Mouse (Mus musculus): Measurements from ENCODE around the gene Rex1bd. TPM values are rescaled to one million over a fixed set of nuclear protein-coding genes. Genes with fewer than 3 reads are reported as not detected.

The Rex1bd gene
- total RNA-seq, 2 experiments from 2014 or later: 102 TPM

- no peak for DNase-seq (ENCODE audit: low spot score)
Measured at GRCm38 (mm10) chr8:70462516-70462813, 44.1 kb downstream of the Rex1bd start.

GRCm38 (mm10) chr8:70461765-70462515 lies 44.6 kb downstream of the Rex1bd start:
- peak; percentile 41 for DNase-seq (ENCODE audit: low spot score)
- intact Hi-C loops (cut with DNase I): no loop called here

More at GRCm38 (mm10) chr8:70462516-70462813, 44.1 kb downstream of the Rex1bd start:
- intact Hi-C loops (cut with DNase I): no loop called here

GRCm38 (mm10) chr8:70460606-70461005 lies 45.9 kb downstream of the Rex1bd start:
- intact Hi-C loops (cut with DNase I): no loop called here
- no peak for DNase-seq (ENCODE audit: low spot score)

GRCm38 (mm10) chr8:70460199-70460598 lies 46.4 kb downstream of the Rex1bd start:
- intact Hi-C loops (cut with DNase I): no loop called here

GRCm38 (mm10) chr8:70459636-70460035 lies 46.9 kb downstream of the Rex1bd start:
- no peak for DNase-seq (ENCODE audit: low spot score)
- intact Hi-C loops (cut with DNase I): no loop called here

More at GRCm38 (mm10) chr8:70460199-70460598, 46.4 kb downstream of the Rex1bd start:
- DNase-seq (ENCODE audit: low spot score): no peak

- intact Hi-C loops (cut with DNase I): no loop called here
Measured at GRCm38 (mm10) chr8:70458462-70458861, 48.1 kb downstream of the Rex1bd start.

GRCm38 (mm10) chr8:70457882-70458281 lies 48.7 kb downstream of the Rex1bd start:
- DNase-seq (ENCODE audit: low spot score): no peak
- intact Hi-C loops (cut with DNase I): no loop called here

More at GRCm38 (mm10) chr8:70458462-70458861, 48.1 kb downstream of the Rex1bd start:
- DNase-seq (ENCODE audit: low spot score): no peak

- DNase-seq (ENCODE audit: low spot score): no peak
- intact Hi-C loops (cut with DNase I): no loop called here
Measured at GRCm38 (mm10) chr8:70456996-70457395, 49.6 kb downstream of the Rex1bd start.

Other genes starting within 250 kb of the Rex1bd start
- gene Homer3, start 223.9 kb downstream of the Rex1bd start, total RNA-seq (2021): 10 to 100 TPM; 12.0 to 12.3 TPM
- 10 to 100 TPM; 24.7 to 33.8 TPM for gene Ddx49, start 204.3 kb downstream of the Rex1bd start, total RNA-seq (2021)
- gene Cope, start 204.2 kb downstream of the Rex1bd start, total RNA-seq (2021): 100 to 1,000 TPM; 145 to 159 TPM
- gene Cers1, start 191.0 kb downstream of the Rex1bd start, total RNA-seq (2021): under 1 TPM; 0.31 to 0.39 TPM
- under 1 TPM in 1 of 2 experiments, not detected in 1; 0.21 TPM for gene Gdf1, start 176.9 kb downstream of the Rex1bd start, total RNA-seq (2021)
- 10 to 100 TPM; 43.2 to 46.3 TPM for gene Upf1, start 153.5 kb downstream of the Rex1bd start, total RNA-seq (2021)
- 1 to 10 TPM; 6.1 to 7.0 TPM for gene Comp, start 133.2 kb downstream of the Rex1bd start, total RNA-seq (2021)
- 10 to 100 TPM; 10.3 to 10.6 TPM for gene Crtc1, start 67.2 kb downstream of the Rex1bd start, total RNA-seq (2021)
- gene Klhl26, start 29.8 kb downstream of the Rex1bd start, total RNA-seq (2021): 1 to 10 TPM; 7.6 to 7.7 TPM
- not detected for gene Tmem59l, start 19.4 kb downstream of the Rex1bd start, total RNA-seq (2021)
- under 1 TPM; 0.34 to 0.81 TPM for gene Crlf1, start 13.6 kb downstream of the Rex1bd start, total RNA-seq (2021)
- 1,000 to 10,000 TPM; 1,533 to 1,573 TPM for gene Uba52, start 4.0 kb upstream of the Rex1bd start, total RNA-seq (2021)
- 100 to 1,000 TPM; 130 to 135 TPM for gene Fkbp8, start 21.0 kb upstream of the Rex1bd start, total RNA-seq (2021)
- 10 to 100 TPM; 73.6 to 76.6 TPM for gene Kxd1, start 21.2 kb upstream of the Rex1bd start, total RNA-seq (2021)
- 10 to 100 TPM; 11.7 to 13.3 TPM for gene Ell, start 32.7 kb upstream of the Rex1bd start, total RNA-seq (2021)
- 10 to 100 TPM; 21.5 to 25.1 TPM for gene Isyna1, start 87.6 kb upstream of the Rex1bd start, total RNA-seq (2021)
- 10 to 100 TPM; 37.0 to 37.7 TPM for gene Ssbp4, start 102.1 kb upstream of the Rex1bd start, total RNA-seq (2021)
- 1 to 10 TPM; 1.4 to 1.5 TPM for gene Lrrc25, start 109.4 kb upstream of the Rex1bd start, total RNA-seq (2021)
- gene Gdf15, start 125.7 kb upstream of the Rex1bd start, total RNA-seq (2021): under 1 TPM; 0.56 to 0.73 TPM
- 10 to 100 TPM; 46.8 to 47.5 TPM for gene Pgpep1, start 153.6 kb upstream of the Rex1bd start, total RNA-seq (2021)
- 10 to 100 TPM; 60.6 to 62.9 TPM for gene Lsm4, start 166.5 kb upstream of the Rex1bd start, total RNA-seq (2021)
- 100 to 1,000 TPM; 136 to 141 TPM for gene Jund, start 192.2 kb upstream of the Rex1bd start, total RNA-seq (2021)
- gene Iqcn, start 196.7 kb upstream of the Rex1bd start, total RNA-seq (2021): not detected
- not detected for gene Gm3336, start 211.8 kb upstream of the Rex1bd start, total RNA-seq (2021)
- gene Pde4c, start 217.0 kb upstream of the Rex1bd start, total RNA-seq (2021): 1 to 10 TPM; 2.5 to 3.7 TPM
- 10 to 100 TPM; 49.7 to 57.6 TPM for gene Rab3a, start 247.9 kb upstream of the Rex1bd start, total RNA-seq (2021)

Measured in heart, postnatal 25 days (tissue).